Mouse (Mus musculus) hindbrain, embryonic 14.5 days (tissue): ENCODE data around the gene Plekha8. TPM values are rescaled to one million over a fixed set of nuclear protein-coding genes. Genes with fewer than 3 reads are reported as not detected.

Experiments used
- ATAC-seq: fragments of 200-750 bp; cut with Nextera tagmentation; 2 replicates; pipeline ENCODE4 v1.8.0; 2017; ENCODE audit warnings: moderate number of reproducible peaks, mild to moderate bottlenecking, moderate TSS enrichment, moderate library complexity; ENCODE audit not compliant: low FRiP score
- DNase-seq: peaks from one replicate; pipeline ENCODE4 v3.0.0-alpha.2; 2015; ENCODE audit warnings: low spot score
- H3K27ac ChIP-seq: fragments of 300-500 bp; sonication (generic); 2 replicates; pipeline ENCODE4 v1.5.1; 2014; ENCODE audit warnings: mild to moderate bottlenecking, moderate library complexity
- H3K27me3 ChIP-seq: fragments of 300-500 bp; sonication (generic); 2 replicates; pipeline ENCODE4 v1.6.1; 2014; ENCODE audit warnings: mild to moderate bottlenecking, low read length, mixed read lengths; ENCODE audit not compliant: control insufficient read depth, insufficient read depth
- H3K36me3 ChIP-seq: fragments of 300-500 bp; sonication (generic); replicated peaks from 2 replicates; pipeline ENCODE4 v1.6.1; 2014; ENCODE audit not compliant: control insufficient read depth, insufficient read depth
- H3K4me1 ChIP-seq: fragments of 300-500 bp; sonication (generic); replicated peaks from 2 replicates; pipeline ENCODE4 v1.6.1; 2014; ENCODE audit warnings: antibody characterized with exemption, low read length, mixed read lengths; ENCODE audit not compliant: control insufficient read depth, insufficient read depth
- H3K4me2 ChIP-seq: fragments of 300-500 bp; sonication (generic); replicated peaks from 2 replicates; pipeline ENCODE4 v1.6.1; 2014; ENCODE audit warnings: mild to moderate bottlenecking, moderate library complexity
- H3K4me3 ChIP-seq: fragments of 300-500 bp; sonication (generic); replicated peaks from 2 replicates; pipeline ENCODE4 v1.5.1; 2014; ENCODE audit warnings: mild to moderate bottlenecking, low read length
- H3K9ac ChIP-seq: fragments of 300-500 bp; sonication (generic); 2 replicates; pipeline ENCODE4 v1.6.1; 2014
- H3K9me3 ChIP-seq: fragments of 300-500 bp; sonication (generic); 2 replicates; pipeline ENCODE4 v1.6.1; 2016; ENCODE audit warnings: low read length; ENCODE audit not compliant: control insufficient read depth
- WGBS: fragments of 180-500 bp; shearing (Covaris S2); extraction: QIAGEN DNeasy Blood & Tissue Kit; methylation state at CpG from one replicate; pipeline ENCODE4 v1.1.7; 2014; 5-methylcytosine and 5-hydroxymethylcytosine counted together
- polyA plus RNA-seq: library from polyadenylated mRNA; unstranded; fragments of >200 nt; fragmentation: Nextera tagmentation; extraction: Ambion mirVana; gene quantifications from 2 replicates; pipeline ENCODE4 v1.2.1, GENCODE M21; 2014

The Plekha8 gene
- polyA plus RNA-seq, 1 experiment from 2014 or later = 13.0 TPM

GRCm38 (mm10) chr6:54557671-54558070 lies 37.2 kb upstream of the Plekha8 start:
- Histone ChIP-seq H3K27ac (no peak overlapping the region), H3K9ac (no peak overlapping the region), H3K4me1 (peaks cover 47% of the 10 kb centered on the region), H3K27me3 (no peaks in the 10 kb centered on the region), H3K36me3 (no peaks in the 10 kb centered on the region), H3K9me3 (no peaks in the 10 kb centered on the region), H3K4me2 (no peak overlapping the region), H3K4me3 (no peak overlapping the region)
- DNase-seq (no peak), ATAC-seq (no peak)
- WGBS = 92% methylated on average over 7 of the region's 7 CpGs

- 44% methylated on average over 7 of the region's 7 CpGs for WGBS
- Histone ChIP-seq H3K4me3 (no peak overlapping the region), H3K9ac (no peak overlapping the region), H3K4me2 (no peak overlapping the region), H3K27me3 (no peaks in the 10 kb centered on the region), H3K9me3 (no peaks in the 10 kb centered on the region), H3K36me3 (no peaks in the 10 kb centered on the region), H3K27ac (no peak overlapping the region), H3K4me1 (peaks cover 45% of the 10 kb centered on the region)
- ATAC-seq (no peak), DNase-seq (no peak)
Measured at GRCm38 (mm10) chr6:54558466-54558865, 36.4 kb upstream of the Plekha8 start.

- Histone ChIP-seq H3K27ac (no peak overlapping the region), H3K27me3 (no peaks in the 10 kb centered on the region), H3K4me1 (peaks cover 36% of the 10 kb centered on the region), H3K4me2 (peak overlapping the region; percentile 19; the same call in 1 of the 2 replicates), H3K9me3 (no peaks in the 10 kb centered on the region), H3K9ac (no peak overlapping the region), H3K36me3 (no peaks in the 10 kb centered on the region), H3K4me3 (no peak overlapping the region)
- whole genome bisulfite sequencing = 53% methylated on average over 17 of the region's 17 CpGs
- no peak for DNase-seq
- no peak for ATAC-seq
Measured at GRCm38 (mm10) chr6:54562018-54562809, 32.7 kb upstream of the Plekha8 start.

- Histone ChIP-seq H3K36me3 (no peaks in the 10 kb centered on the region), H3K27me3 (no peaks in the 10 kb centered on the region), H3K4me3 (no peak overlapping the region), H3K9ac (peak overlapping the region; percentile 29), H3K9me3 (no peaks in the 10 kb centered on the region), H3K4me1 (peaks cover 39% of the 10 kb centered on the region), H3K27ac (no peak overlapping the region), H3K4me2 (peak overlapping the region; percentile 65)
- DNase-seq (no peak), ATAC-seq (no peak)
- 91% methylated on average over 4 of the region's 4 CpGs for WGBS
Measured at GRCm38 (mm10) chr6:54563561-54563960, 31.4 kb upstream of the Plekha8 start.

- 35% methylated on average over 9 of the region's 9 CpGs for WGBS
- DNase-seq = no peak
- H3K9me3 ChIP-seq = no peaks in the 10 kb centered on the region
Measured at GRCm38 (mm10) chr6:54564506-54564991, 30.4 kb upstream of the Plekha8 start.

GRCm38 (mm10) chr6:54565012-54565411 lies 29.9 kb upstream of the Plekha8 start:
- 9% methylated on average over 3 of the region's 3 CpGs for WGBS

More at GRCm38 (mm10) chr6:54564506-54564991, 30.4 kb upstream of the Plekha8 start:
- ATAC-seq = no peak
- peaks cover 46% of the 10 kb centered on the region for H3K4me1 ChIP-seq
- H3K9ac ChIP-seq = peak overlapping the region; percentile 80
- peak overlapping the region; percentile 65 for H3K4me2 ChIP-seq
- H3K27ac ChIP-seq = peak overlapping the region; percentile 92
- no peaks in the 10 kb centered on the region for H3K36me3 ChIP-seq
- H3K4me3 ChIP-seq = peak overlapping the region; percentile 62
- no peaks in the 10 kb centered on the region for H3K27me3 ChIP-seq

GRCm38 (mm10) chr6:54565665-54566545 lies 29.0 kb upstream of the Plekha8 start, which contains the start of gene Scrn1:
Gene Scrn1 (minus strand): TSS chr6:54566489.
- peaks cover 51% of the 10 kb centered on the region for H3K4me1 ChIP-seq
- H3K27me3 ChIP-seq = no peaks in the 10 kb centered on the region
- WGBS = under 1% methylated on average over 60 of the region's 60 CpGs
- H3K9me3 ChIP-seq = no peaks in the 10 kb centered on the region
- H3K27ac ChIP-seq = peak within 1 kb of the TSS; percentile 92
- ATAC-seq (peak; percentile 87), DNase-seq (peak; percentile 73)
- H3K4me3 ChIP-seq = peak within 1 kb of the TSS; percentile 62
- H3K9ac ChIP-seq = peak within 1 kb of the TSS; percentile 80
- H3K4me2 ChIP-seq = peak within 1 kb of the TSS; percentile 65
- H3K36me3 ChIP-seq = no peaks in the 10 kb centered on the region

More at GRCm38 (mm10) chr6:54565012-54565411, 29.9 kb upstream of the Plekha8 start:
- ATAC-seq (peak; percentile 49; the same call in 1 of the 2 replicates), DNase-seq (peak; percentile 52)
- Histone ChIP-seq H3K4me3 (peak overlapping the region; percentile 62), H3K4me1 (peaks cover 51% of the 10 kb centered on the region), H3K27me3 (no peaks in the 10 kb centered on the region), H3K27ac (peak overlapping the region; percentile 92), H3K36me3 (no peaks in the 10 kb centered on the region), H3K9me3 (no peaks in the 10 kb centered on the region), H3K4me2 (peak overlapping the region; percentile 65), H3K9ac (peak overlapping the region; percentile 80)

- no peaks in the 10 kb centered on the region for H3K36me3 ChIP-seq
- peak; percentile 3; the same call in 1 of the 2 replicates for ATAC-seq
- H3K27me3 ChIP-seq = no peaks in the 10 kb centered on the region
- WGBS = 2% methylated on average over 6 of the region's 6 CpGs
- DNase-seq = peak; percentile 57
- H3K9ac ChIP-seq = peak overlapping the region; percentile 80
- peak overlapping the region; percentile 65 for H3K4me2 ChIP-seq
- H3K4me1 ChIP-seq = peaks cover 51% of the 10 kb centered on the region
- H3K4me3 ChIP-seq = peak overlapping the region; percentile 62
- H3K27ac ChIP-seq = peak overlapping the region; percentile 92
- H3K9me3 ChIP-seq = no peaks in the 10 kb centered on the region
Measured at GRCm38 (mm10) chr6:54566546-54566919, 28.4 kb upstream of the Plekha8 start.

- Histone ChIP-seq H3K27me3 (no peaks in the 10 kb centered on the region), H3K9me3 (no peaks in the 10 kb centered on the region), H3K4me3 (no peak overlapping the region), H3K27ac (peak overlapping the region; percentile 38), H3K4me1 (peaks cover 43% of the 10 kb centered on the region), H3K9ac (peak overlapping the region; percentile 6; the same call in 1 of the 2 replicates), H3K36me3 (no peaks in the 10 kb centered on the region), H3K4me2 (no peak overlapping the region; the same call in 1 of the 2 replicates)
- no peak for DNase-seq
- ATAC-seq = no peak
- WGBS = 15% methylated on average over 7 of the region's 7 CpGs
Measured at GRCm38 (mm10) chr6:54569776-54570175, 25.1 kb upstream of the Plekha8 start.
